Mouse (Mus musculus) liver, adult 2 months (tissue): ENCODE results near the gene 4930518I15Rik.

ENCODE experiments used
- CTCF ChIP-seq: fragments of 200-500 bp; IDR thresholded peaks from 2 replicates; pipeline ENCODE4 v1.5.1; 2011; ENCODE audit warnings: low read depth, low read length, control low read depth
- POLR2A ChIP-seq: fragments of 200-500 bp; IDR thresholded peaks from 2 replicates; pipeline ENCODE4 v1.6.1; 2011; ENCODE audit warnings: low read length, control low read depth; ENCODE audit not compliant: insufficient read depth; ENCODE audit errors: extremely low read depth

GRCm38 (mm10) chr2:156811556-156811955 is 46.2 kb downstream of the 4930518I15Rik start:
- no peak for TF ChIP-seq CTCF
- no peak for TF ChIP-seq POLR2A
